ENCODE assay signal across 10 mouse cellular contexts in the genomic region with DNA sequence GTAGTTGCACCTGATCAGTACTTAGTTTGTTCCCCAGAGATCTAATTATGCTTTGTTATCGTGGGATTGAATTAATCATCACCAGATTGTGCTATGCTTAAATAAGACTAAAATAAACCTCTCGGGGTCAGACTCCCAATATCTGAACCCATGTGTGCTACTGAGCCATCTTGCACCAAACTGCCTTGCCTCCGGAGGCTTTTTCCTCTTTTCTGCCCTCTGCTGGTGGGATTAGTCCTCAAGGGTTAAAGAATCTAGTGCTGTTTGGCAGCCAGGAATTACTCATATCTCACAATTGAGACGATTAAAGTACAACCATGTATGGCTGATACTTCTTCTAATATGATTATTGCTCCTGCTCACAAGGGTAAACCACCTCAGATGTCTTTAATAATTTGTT.
DNase-seq lines count a peak whose midpoint lies in the region; ATAC-seq lines count a peak whose summit lies in the region.
"Had no signal": no experiment of that assay in that cellular context is flagged by ENCODE, and none has a peak within 500 bp of the region (broad histone marks: within the 10 kb centered on the region; RNA-seq: fewer than 3 reads in every experiment).

No protein-coding gene starts in this region.

- ATAC-seq in forebrain, embryonic 15.5 days (replicated peaks): no peak
- no peak for ATAC-seq in intestine, embryonic 15.5 days

- DNase-seq in gastrocnemius, adult 18-20 months (ENCODE audit: low spot score): peak; percentile 59
- DNase-seq in gastrocnemius, adult 8-10 months (ENCODE audit: low spot score in 2 of 2): no peak
- peak; percentile 25 for DNase-seq in right cerebral cortex, postnatal 14 days
- DNase-seq in right cerebral cortex, postnatal 4 days: no peak
- DNase-seq in embryo, embryonic 10 days (ENCODE audit: low spot score): peak; percentile 25
- DNase-seq in lung, postnatal 14 days: peak; percentile 77

- no peaks in the 10 kb centered on the region for H3K27me3 ChIP-seq in forebrain, embryonic 15.5 days
- H3K27me3 ChIP-seq in intestine, embryonic 15.5 days (replicated peaks): no peaks in the 10 kb centered on the region
- H3K27me3 ChIP-seq: hindbrain, embryonic 15.5 days; megakaryocyte, embryonic 14.5 days had no signal

- H3K36me3 ChIP-seq in forebrain, embryonic 15.5 days: no peaks in the 10 kb centered on the region
- no peaks in the 10 kb centered on the region for H3K36me3 ChIP-seq in intestine, embryonic 15.5 days
- H3K36me3 ChIP-seq: hindbrain, embryonic 15.5 days had no signal

- peaks cover 4% of the 10 kb centered on the region; the same call in 1 of the 2 replicates for H3K4me1 ChIP-seq in forebrain, embryonic 15.5 days
- peaks cover 3% of the 10 kb centered on the region; the same call in 1 of the 2 replicates for H3K4me1 ChIP-seq in intestine, embryonic 15.5 days (replicated peaks)

- 62% methylated on average over 4 of the region's 4 CpGs for WGBS in forebrain, embryonic 15.5 days
- 53% methylated on average over 4 of the region's 4 CpGs for WGBS in intestine, embryonic 15.5 days

- no peak overlapping the region for H3K27ac ChIP-seq in forebrain, embryonic 15.5 days (replicated peaks)
- H3K27ac ChIP-seq in intestine, embryonic 15.5 days: no peak overlapping the region
- H3K27ac ChIP-seq: hindbrain, embryonic 15.5 days had no signal

- H3K9ac ChIP-seq in forebrain, embryonic 15.5 days (replicated peaks): no peak overlapping the region
- no peak overlapping the region for H3K9ac ChIP-seq in intestine, embryonic 15.5 days
- H3K9ac ChIP-seq: hindbrain, embryonic 15.5 days had no signal

- H3K4me3 ChIP-seq in forebrain, embryonic 15.5 days: no peak overlapping the region
- no peak overlapping the region for H3K4me3 ChIP-seq in intestine, embryonic 15.5 days (replicated peaks)
- H3K4me3 ChIP-seq: hindbrain, embryonic 15.5 days; megakaryocyte, embryonic 14.5 days had no signal

- no peaks in the 10 kb centered on the region for H3K9me3 ChIP-seq in forebrain, embryonic 15.5 days
- no peaks in the 10 kb centered on the region for H3K9me3 ChIP-seq in intestine, embryonic 15.5 days
- H3K9me3 ChIP-seq: hindbrain, embryonic 15.5 days; megakaryocyte, embryonic 14.5 days had no signal

- H3K4me2 ChIP-seq in forebrain, embryonic 15.5 days (replicated peaks): no peak overlapping the region
- no peak overlapping the region for H3K4me2 ChIP-seq in intestine, embryonic 15.5 days (replicated peaks)
- H3K4me2 ChIP-seq: hindbrain, embryonic 15.5 days had no signal

Comparison
In these comparisons a context has a peak if more than half of its experiments do, and no peak if none do; other contexts are left out.
1. DNase-seq: peak in gastrocnemius, adult 18-20 months (single experiment), right cerebral cortex, postnatal 14 days (single experiment), embryo, embryonic 10 days (single experiment) and lung, postnatal 14 days (single experiment); none in gastrocnemius, adult 8-10 months (0 of 2) and right cerebral cortex, postnatal 4 days (single experiment).